Mouse (Mus musculus) MEL (cell line): ENCODE measurements around the gene Trmt61a.

Source experiments
- BHLHE40 ChIP-seq: IDR thresholded peaks from 2 replicates; pipeline ENCODE4 v1.6.1; 2012; ENCODE audit warnings: low read depth, mild to moderate bottlenecking, inconsistent platforms, low read length, improper control_type of control experiment, borderline replicate concordance
- CTCF ChIP-seq, 3 experiments: IDR thresholded peaks in 2 of 3; conservative IDR thresholded peaks in 1 of 3; 2 replicates each; pipeline ENCODE4 v1.5.1; 2011 to 2012; ENCODE audit warnings: low read length in 3 of 3, low read depth in 2 of 3, mild to moderate bottlenecking in 2 of 3, improper control_type of control experiment in 1 of 3, inconsistent platforms in 1 of 3, mixed read lengths in 1 of 3, moderate library complexity in 1 of 3; ENCODE audit not compliant: control insufficient read depth in 1 of 3, insufficient read depth in 1 of 3, poor library complexity in 1 of 3, severe bottlenecking in 1 of 3
- GATA1 ChIP-seq: IDR thresholded peaks from 2 replicates; pipeline ENCODE4 v1.6.1; 2011; ENCODE audit warnings: low read depth, low read length, improper control_type of control experiment
- KAT2A ChIP-seq: conservative IDR thresholded peaks from 2 replicates; pipeline ENCODE4 v1.6.1; 2012; ENCODE audit warnings: low read depth, low read length, improper control_type of control experiment, inconsistent platforms
- MAX ChIP-seq: IDR thresholded peaks from 2 replicates; pipeline ENCODE4 v1.6.1; 2011; ENCODE audit warnings: low read length, improper control_type of control experiment
- MEF2A ChIP-seq: IDR thresholded peaks from 2 replicates; pipeline ENCODE4 v1.6.1; 2014; ENCODE audit warnings: low read depth, mild to moderate bottlenecking, inconsistent platforms, low read length, improper control_type of control experiment; ENCODE audit not compliant: poor library complexity, insufficient replicate concordance, severe bottlenecking; ENCODE audit errors: extremely low read depth
- POLR2A ChIP-seq, 2 experiments: IDR thresholded peaks; 2 replicates each; pipeline ENCODE4 v1.6.1; 2011 to 2012; ENCODE audit warnings: low read length in 2 of 2, mild to moderate bottlenecking in 2 of 2, control low read depth in 1 of 2, improper control_type of control experiment in 1 of 2, low read depth in 1 of 2, moderate library complexity in 1 of 2; ENCODE audit not compliant: control insufficient read depth in 1 of 2, insufficient read depth in 1 of 2, poor library complexity in 1 of 2
- POLR2AphosphoS2 ChIP-seq: IDR thresholded peaks from 2 replicates; pipeline ENCODE4 v1.6.1; 2011; ENCODE audit warnings: low read length, improper control_type of control experiment
- POLR2AphosphoS5 ChIP-seq: IDR thresholded peaks from 2 replicates; pipeline ENCODE4 v1.6.1; 2012; ENCODE audit warnings: low read depth, borderline replicate concordance, mild to moderate bottlenecking, inconsistent platforms, low read length, moderate library complexity, mixed read lengths
- USF1 ChIP-seq: IDR thresholded peaks from 2 replicates; pipeline ENCODE4 v1.6.1; 2014; ENCODE audit warnings: low read depth, mild to moderate bottlenecking, inconsistent platforms, low read length, improper control_type of control experiment, moderate library complexity
- ZC3H11A ChIP-seq: IDR thresholded peaks from 2 replicates; pipeline ENCODE4 v1.6.1; 2012; ENCODE audit warnings: low read depth, mild to moderate bottlenecking, inconsistent platforms, low read length, improper control_type of control experiment
- ZMIZ1 ChIP-seq: IDR thresholded peaks from 2 replicates; pipeline ENCODE4 v1.6.1; 2012; ENCODE audit warnings: low read depth, mild to moderate bottlenecking, inconsistent platforms, low read length, improper control_type of control experiment, moderate library complexity
- ZNF384 ChIP-seq: IDR thresholded peaks from 2 replicates; pipeline ENCODE4 v1.6.1; 2012; ENCODE audit warnings: low read depth, mild to moderate bottlenecking, inconsistent platforms, low read length, improper control_type of control experiment

GRCm38 (mm10) chr12:111652953-111653352 lies 25.0 kb upstream of the Trmt61a start:
- TF ChIP-seq MEF2A, result no peak
- TF ChIP-seq CTCF (IDR thresholded peaks at IDR 0.05 in 2 of 3, conservative IDR thresholded peaks at IDR 0.05 in 1 of 3; ENCODE audit: control insufficient read depth in 1 of 3, insufficient read depth in 1 of 3, low read depth in 2 of 3, low read length in 3 of 3, poor library complexity in 1 of 3, severe bottlenecking in 1 of 3), result no peak
- TF ChIP-seq ZNF384, result no peak
- no peak for TF ChIP-seq POLR2A (IDR thresholded peaks at IDR 0.05; ENCODE audit: control insufficient read depth in 1 of 2, insufficient read depth in 1 of 2, low read depth in 1 of 2, low read length in 2 of 2, poor library complexity in 1 of 2)
- TF ChIP-seq ZMIZ1, result no peak
- no peak for TF ChIP-seq MAX
- TF ChIP-seq ZC3H11A, result no peak
- TF ChIP-seq GATA1, result no peak
- TF ChIP-seq POLR2AphosphoS5, result no peak
- no peak for TF ChIP-seq POLR2AphosphoS2
- no peak for TF ChIP-seq USF1
- TF ChIP-seq KAT2A, result no peak
- TF ChIP-seq BHLHE40, result no peak
